Mouse (Mus musculus) ES-E14 (cell line): Measurements from ENCODE around the gene Mzf1. TPM values are rescaled to one million over a fixed set of nuclear protein-coding genes. Genes with fewer than 3 reads are reported as not detected.

Source experiments
- DNase-seq: peaks from one replicate; pipeline ENCODE4 v3.0.0-alpha.2; 2013; ENCODE audit warnings: low read depth, low spot score
- H3K27ac ChIP-seq: 2 replicates; pipeline ENCODE4 v1.5.1; 2012; ENCODE audit warnings: low read depth, mild to moderate bottlenecking, low read length, moderate library complexity, mixed read lengths; ENCODE audit not compliant: poor library complexity, insufficient read depth, severe bottlenecking
- H3K36me3 ChIP-seq: 2 replicates; pipeline ENCODE4 v1.6.1; 2012; ENCODE audit warnings: mild to moderate bottlenecking, low read length, moderate library complexity, mixed read lengths; ENCODE audit not compliant: control insufficient read depth, poor library complexity, insufficient read depth, severe bottlenecking
- H3K4me1 ChIP-seq, 2 experiments: fragments of 150-350 bp in 1 of 2; sonication (generic) in 1 of 2; 2 replicates each; pipeline ENCODE4 v1.6.1; 2012; ENCODE audit warnings: low read length in 2 of 2, mild to moderate bottlenecking in 1 of 2, mixed read lengths in 1 of 2; ENCODE audit not compliant: control insufficient read depth in 2 of 2, insufficient read depth in 2 of 2, poor library complexity in 1 of 2
- H3K4me3 ChIP-seq, 2 experiments: fragments of 150-350 bp in 1 of 2; sonication (generic) in 1 of 2; 2 replicates each; pipeline ENCODE4 v1.5.1; 2012; ENCODE audit warnings: low read length in 2 of 2, low read depth in 1 of 2, mild to moderate bottlenecking in 1 of 2, mixed read lengths in 1 of 2; ENCODE audit not compliant: insufficient read depth in 1 of 2, poor library complexity in 1 of 2, severe bottlenecking in 1 of 2
- H3K9ac ChIP-seq: 2 replicates; pipeline ENCODE4 v1.6.1; 2012; ENCODE audit warnings: low read depth, mild to moderate bottlenecking, low read length, mixed read lengths; ENCODE audit not compliant: poor library complexity, insufficient read depth, severe bottlenecking
- H3K9me3 ChIP-seq: fragments of 150-350 bp; sonication (generic); 2 replicates; pipeline ENCODE4 v1.6.1; 2012; ENCODE audit warnings: low read depth, mild to moderate bottlenecking, low read length; ENCODE audit not compliant: control insufficient read depth, insufficient read depth
- CHD2 ChIP-seq: IDR thresholded peaks from 2 replicates; pipeline ENCODE4 v1.6.1; 2014; ENCODE audit warnings: mild to moderate bottlenecking, low read depth, low read length, inconsistent platforms
- HCFC1 ChIP-seq: IDR thresholded peaks from 2 replicates; pipeline ENCODE4 v1.6.1; 2012; ENCODE audit warnings: low read length, inconsistent platforms, borderline replicate concordance; ENCODE audit not compliant: insufficient read depth
- MAFK ChIP-seq: IDR thresholded peaks from 2 replicates; pipeline ENCODE4 v1.6.1; 2014; ENCODE audit warnings: mild to moderate bottlenecking, low read depth, low read length, inconsistent platforms; ENCODE audit not compliant: insufficient read depth
- ZC3H11A ChIP-seq: IDR thresholded peaks from 2 replicates; pipeline ENCODE4 v1.6.1; 2012; ENCODE audit warnings: low read depth, mild to moderate bottlenecking, inconsistent platforms, low read length, borderline replicate concordance
- ZNF384 ChIP-seq: IDR thresholded peaks from 2 replicates; pipeline ENCODE4 v1.6.1; 2012; ENCODE audit warnings: low read depth, low read length, inconsistent platforms
- in situ Hi-C, 2 experiments: fragments of 600-800 bp; cut with MboI; formaldehyde crosslinking; loops; one replicate each; pipeline ENCODE4 v1.15.1; 2025; ENCODE audit warnings: low sequenced_read_pairs in 2 of 2, inconsistent platforms in 1 of 2; ENCODE audit not compliant: unreplicated experiment in 2 of 2
- total RNA-seq: library from RNA; depleted of rRNA; stranded (reverse); fragments of 300-350 nt; gene quantifications from 2 replicates; pipeline ENCODE4 v1.2.3, GENCODE M21; 2012; rRNA removed

Gene Mzf1
- total RNA-seq, 1 experiment = 3.2 TPM

- Histone ChIP-seq H3K27ac (no peak within 1 kb of the TSS), H3K4me3 (no peak within 1 kb of the TSS), H3K4me1 (no peaks in the 10 kb centered on the region), H3K9ac (no peak within 1 kb of the TSS), H3K36me3 (no peaks in the 10 kb centered on the region), H3K9me3 (no peaks in the 10 kb centered on the region)
- no peak for DNase-seq
- TF ChIP-seq CHD2 (no peak), HCFC1 (no peak), MAFK (no peak), ZC3H11A (no peak), ZNF384 (no peak)
- in situ Hi-C loops = no loop called here
Observed at GRCm38 (mm10) chr7:12998851-12999250, 55.7 kb downstream of the Mzf1 start, which contains the start of gene Trim28. TSS of gene Trim28 (plus strand) at chr7:12999114.

DNA sequence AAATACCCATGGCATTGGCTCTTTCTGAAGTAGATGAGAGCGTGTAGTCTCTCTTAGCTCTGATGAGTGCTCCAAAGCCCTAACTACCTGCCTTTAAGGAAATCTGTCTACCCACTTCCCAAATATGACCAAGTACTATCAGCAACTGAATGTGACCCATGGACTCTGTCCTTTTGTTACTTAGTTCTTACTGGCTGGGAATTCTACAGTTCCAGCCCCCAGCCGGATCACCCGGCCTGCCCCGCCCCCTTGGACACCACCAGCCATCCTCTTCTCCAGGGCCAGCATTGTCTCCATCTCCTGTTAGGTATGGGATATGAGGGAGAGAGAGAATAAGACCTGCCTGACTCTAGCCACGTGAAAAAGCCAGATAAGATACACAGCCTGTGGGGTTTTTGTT lies 56.5 kb downstream of the Mzf1 start, which contains the start of gene Slc27a5:
Slc27a5 (minus strand) TSS at position 140 of the 400 bp plus-strand sequence.
- Histone ChIP-seq H3K9ac (no peak within 1 kb of the TSS), H3K4me3 (no peak within 1 kb of the TSS), H3K36me3 (no peaks in the 10 kb centered on the region), H3K9me3 (no peaks in the 10 kb centered on the region), H3K4me1 (no peaks in the 10 kb centered on the region), H3K27ac (no peak within 1 kb of the TSS)
- in situ Hi-C loops = no loop called here
- DNase-seq = no peak
- TF ChIP-seq ZC3H11A (no peak), HCFC1 (no peak), ZNF384 (no peak), CHD2 (no peak)

- Histone ChIP-seq H3K36me3 (no peaks in the 10 kb centered on the region), H3K27ac (no peak overlapping the region), H3K4me1 (no peaks in the 10 kb centered on the region), H3K4me3 (no peak overlapping the region), H3K9me3 (no peaks in the 10 kb centered on the region), H3K9ac (no peak overlapping the region)
- no peak for DNase-seq
- TF ChIP-seq MAFK (no peak), CHD2 (no peak), ZNF384 (no peak), ZC3H11A (no peak), HCFC1 (no peak)
- in situ Hi-C loops = no loop called here
Observed at GRCm38 (mm10) chr7:12997230-12997629, 57.3 kb downstream of the Mzf1 start.

- TF ChIP-seq HCFC1 (no peak), ZC3H11A (no peak), MAFK (no peak), ZNF384 (no peak)
- H3K36me3 ChIP-seq = no peaks in the 10 kb centered on the region
- no peaks in the 10 kb centered on the region for H3K9me3 ChIP-seq
- no peak overlapping the region for H3K9ac ChIP-seq
- H3K4me1 ChIP-seq = no peaks in the 10 kb centered on the region
- H3K27ac ChIP-seq = no peak overlapping the region
- DNase-seq = no peak
- in situ Hi-C loops = no loop called here
- no peak overlapping the region for H3K4me3 ChIP-seq
Observed at GRCm38 (mm10) chr7:12995862-12996261, 58.7 kb downstream of the Mzf1 start.

DNA sequence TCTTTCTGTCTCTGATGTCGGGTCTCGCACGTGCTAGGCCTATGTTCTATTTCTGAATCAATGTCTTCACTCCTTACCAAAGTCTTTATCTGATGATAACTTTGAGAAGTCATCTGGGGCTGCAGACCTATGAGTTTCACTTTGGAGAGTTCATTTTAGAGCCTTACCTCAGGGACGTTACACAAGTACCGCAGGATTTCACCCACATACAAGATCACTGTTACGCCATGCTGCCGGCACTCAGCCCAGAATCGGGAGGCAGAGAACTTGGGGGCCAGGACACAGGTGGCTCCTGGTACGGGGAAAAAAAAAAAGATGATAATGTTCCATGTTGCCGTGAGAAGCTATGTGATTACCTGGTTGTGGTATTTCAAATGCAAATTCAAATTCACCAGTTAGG lies 61.4 kb downstream of the Mzf1 start:
- H3K9me3 ChIP-seq = no peaks in the 10 kb centered on the region

More for the DNA sequence above, 61.4 kb downstream of the Mzf1 start:
- Histone ChIP-seq H3K27ac (no peak overlapping the region), H3K9ac (no peak overlapping the region), H3K4me1 (peaks cover 0 to 2% of the 10 kb centered on the region in 2 experiments; a peak in 1 of 4 replicates), H3K4me3 (no peak overlapping the region), H3K36me3 (no peaks in the 10 kb centered on the region)
- TF ChIP-seq CHD2 (no peak), HCFC1 (no peak), MAFK (no peak), ZNF384 (no peak), ZC3H11A (no peak)
- in situ Hi-C loops = no loop called here
- no peak for DNase-seq

Other genes starting within 250 kb of the Mzf1 start
- 10.3 and 13.6 TPM in 2 replicates for gene Zfp329, start 235.9 kb downstream of the Mzf1 start, total RNA-seq
- gene Zfp110, start 220.0 kb downstream of the Mzf1 start, total RNA-seq = 53.9 and 65.9 TPM in 2 replicates
- gene Zfp128, start 173.6 kb downstream of the Mzf1 start, total RNA-seq = 1.4 and 1.8 TPM in 2 replicates
- gene Zscan22, start 156.9 kb downstream of the Mzf1 start, total RNA-seq = 5.1 and 5.7 TPM in 2 replicates
- gene Rps5, start 132.5 kb downstream of the Mzf1 start, total RNA-seq = 3,358 and 4,390 TPM in 2 replicates
- gene Rnf225, start 127.3 kb downstream of the Mzf1 start, total RNA-seq = 4.4 and 6.9 TPM in 2 replicates
- 4.7 and 5.6 TPM in 2 replicates for gene Zfp324, start 88.9 kb downstream of the Mzf1 start, total RNA-seq
- 6.4 and 7.3 TPM in 2 replicates for gene Zfp446, start 76.9 kb downstream of the Mzf1 start, total RNA-seq
- gene Slc27a5, start 56.6 kb downstream of the Mzf1 start, total RNA-seq = 0.45 and 0.69 TPM in 2 replicates
- 2,698 and 2,854 TPM in 2 replicates for gene Trim28, start 55.6 kb downstream of the Mzf1 start, total RNA-seq
- 23.7 and 26.7 TPM in 2 replicates for gene Zbtb45, start 44.7 kb downstream of the Mzf1 start, total RNA-seq
- gene Chmp2a, start 20.0 kb downstream of the Mzf1 start, total RNA-seq = 103 and 143 TPM in 2 replicates
- gene Ube2m, start 16.5 kb downstream of the Mzf1 start, total RNA-seq = 73.8 and 92.8 TPM in 2 replicates
- not detected in 2 replicates for gene Vmn1r85, start 40.4 kb upstream of the Mzf1 start, total RNA-seq
- gene Vmn1r86, start 65.2 kb upstream of the Mzf1 start, total RNA-seq = not detected in 2 replicates
- not detected in 2 replicates for gene Vmn1r87, start 85.4 kb upstream of the Mzf1 start, total RNA-seq
- 0.04 and 0.11 TPM in 2 replicates for gene Vmn1r88, start 104.8 kb upstream of the Mzf1 start, total RNA-seq
- gene Vmn1r89, start 158.3 kb upstream of the Mzf1 start, total RNA-seq = not detected in 2 replicates
- 88.5 and 92.2 TPM in 2 replicates for gene Lig1, start 222.5 kb upstream of the Mzf1 start, total RNA-seq
- 5.1 and 5.7 TPM in 2 replicates for gene Zswim9, start 224.0 kb upstream of the Mzf1 start, total RNA-seq